Mouse (Mus musculus): ENCODE data around the gene Zfp950.

DNA sequence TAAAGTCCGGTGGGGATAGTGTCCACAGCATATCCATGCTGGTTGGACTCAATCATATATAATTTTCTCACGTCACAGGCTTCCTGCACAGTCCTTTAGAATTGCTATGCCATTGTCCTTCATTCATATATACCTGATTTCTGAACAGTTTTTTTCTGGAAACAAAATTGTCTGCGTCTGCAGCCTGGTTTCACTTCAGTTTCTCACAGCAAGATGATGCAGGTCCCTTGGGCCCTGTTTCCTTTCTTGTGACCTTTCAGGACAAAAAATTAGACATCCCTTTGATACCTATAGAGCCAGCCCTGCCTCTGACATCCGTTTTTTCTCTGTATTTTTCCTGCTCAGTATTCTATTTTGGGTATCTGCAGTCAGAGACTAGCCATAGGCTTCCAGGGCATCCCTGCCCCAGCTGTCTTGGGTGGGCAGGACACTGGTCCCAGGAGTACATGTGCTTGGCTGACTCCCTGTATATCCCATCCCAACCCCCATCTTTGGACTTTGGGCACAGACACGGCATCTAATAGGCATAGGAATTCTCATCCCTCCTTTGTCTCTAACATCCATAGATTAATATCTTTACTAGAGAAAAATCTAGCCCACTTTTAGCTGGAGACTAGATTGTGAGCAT, 83.7 kb downstream of the Zfp950 start:
- no peak for TF ChIP-seq CTCF (IDR thresholded peaks at IDR 0.05; ENCODE audit: extremely low read depth, insufficient read depth, low read length)
- TF ChIP-seq POLR2A (IDR thresholded peaks at IDR 0.05; ENCODE audit: extremely low read depth, insufficient read depth, low read length): no peak

All from cortical plate, adult 2 months (tissue).